Mouse (Mus musculus): ENCODE results near the gene Wdr95. TPM values are rescaled to one million over a fixed set of nuclear protein-coding genes. Genes with fewer than 3 reads are reported as not detected.

Gene Wdr95
- polyA plus RNA-seq, 1 experiment from 2014 or later, result not detected

DNA sequence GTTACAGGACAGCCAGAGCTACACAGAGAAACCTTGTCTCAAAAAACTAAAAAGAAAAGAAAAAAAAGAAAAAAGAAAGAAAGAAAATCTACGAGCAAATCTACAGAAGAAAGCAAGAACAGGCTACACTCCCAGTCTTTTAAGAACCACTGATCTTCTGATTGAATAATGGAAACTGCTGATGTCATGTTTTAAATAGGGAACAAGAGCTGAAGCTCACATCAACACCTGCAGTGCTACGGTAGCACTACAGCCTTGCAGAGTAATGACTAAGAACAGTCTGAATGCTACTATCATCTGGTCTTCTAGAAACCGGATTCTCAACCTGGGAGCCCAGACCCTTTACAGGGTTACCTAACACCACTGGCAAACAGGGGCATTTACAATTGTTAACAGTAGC is 97.1 kb downstream of the Wdr95 start:
- Histone ChIP-seq H3K27me3 (ENCODE audit: control insufficient read depth, insufficient read depth, low read length) (no peaks in the 10 kb centered on the region), H3K36me3 (ENCODE audit: control insufficient read depth, insufficient read depth, low read length) (peaks cover 37% of the 10 kb centered on the region), H3K27ac (replicated peaks; ENCODE audit: low read depth, low read length) (no peak overlapping the region), H3K4me3 (ENCODE audit: low read depth, low read length) (no peak overlapping the region), H3K4me1 (ENCODE audit: control insufficient read depth, insufficient read depth, low read length) (no peaks in the 10 kb centered on the region), H3K9ac (ENCODE audit: low read length) (no peak overlapping the region), H3K4me2 (ENCODE audit: low read depth, severe bottlenecking) (no peak overlapping the region), H3K9me3 (ENCODE audit: control insufficient read depth, low read length) (no peaks in the 10 kb centered on the region)
- 87% methylated on average over 3 of the region's 3 CpGs for WGBS
- ATAC-seq (ENCODE audit: insufficient number of reproducible peaks, low FRiP score, low TSS enrichment, low read depth) (no peak), DNase-seq (ENCODE audit: low spot score) (no peak)

DNA sequence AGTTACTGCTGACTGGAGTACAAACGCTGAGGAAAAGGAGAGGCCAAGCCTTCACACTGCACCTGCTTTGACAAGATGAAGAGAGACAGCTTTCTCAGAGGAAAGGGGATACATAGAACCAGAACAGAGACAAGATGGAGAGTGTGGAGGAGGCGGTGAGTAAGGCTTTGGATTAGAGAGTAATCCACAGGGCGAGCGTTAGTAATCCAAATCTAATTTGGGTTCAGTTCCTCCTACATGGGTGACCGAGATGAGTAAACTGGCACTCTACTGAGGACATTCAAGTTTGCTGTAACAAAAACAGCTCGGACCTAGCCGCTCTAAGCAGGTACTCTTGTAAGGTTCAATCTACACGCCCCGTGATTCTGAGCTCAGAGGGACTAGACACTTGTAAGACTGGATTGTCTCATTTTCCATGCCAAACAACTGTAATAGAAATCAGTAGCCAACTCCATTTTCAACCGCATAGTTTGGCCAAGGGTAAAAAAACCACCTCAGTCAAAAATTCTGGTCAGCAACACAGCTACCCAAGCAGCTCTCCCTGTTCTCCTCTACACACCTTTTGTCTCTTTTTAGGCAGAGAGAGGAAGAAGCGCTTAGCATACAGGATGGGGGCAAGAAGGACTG is 106.0 kb downstream of the Wdr95 start:
- Histone ChIP-seq H3K36me3 (ENCODE audit: control insufficient read depth, insufficient read depth, low read length) (peaks cover 18% of the 10 kb centered on the region), H3K4me1 (ENCODE audit: control insufficient read depth, insufficient read depth, low read length) (peaks cover 9% of the 10 kb centered on the region), H3K4me3 (ENCODE audit: low read depth, low read length) (peak overlapping the region; percentile 56), H3K27ac (replicated peaks; ENCODE audit: low read depth, low read length) (no peak overlapping the region), H3K4me2 (ENCODE audit: low read depth, severe bottlenecking) (peak overlapping the region; percentile 65), H3K9ac (ENCODE audit: low read length) (peak overlapping the region; percentile 53; the same call in 1 of the 2 replicates), H3K27me3 (ENCODE audit: control insufficient read depth, insufficient read depth, low read length) (no peaks in the 10 kb centered on the region), H3K9me3 (ENCODE audit: control insufficient read depth, low read length) (no peaks in the 10 kb centered on the region)
- 80% methylated on average over 11 of the region's 11 CpGs for WGBS
- DNase-seq (ENCODE audit: low spot score) (no peak), ATAC-seq (ENCODE audit: insufficient number of reproducible peaks, low FRiP score, low TSS enrichment, low read depth) (no peak)

DNA sequence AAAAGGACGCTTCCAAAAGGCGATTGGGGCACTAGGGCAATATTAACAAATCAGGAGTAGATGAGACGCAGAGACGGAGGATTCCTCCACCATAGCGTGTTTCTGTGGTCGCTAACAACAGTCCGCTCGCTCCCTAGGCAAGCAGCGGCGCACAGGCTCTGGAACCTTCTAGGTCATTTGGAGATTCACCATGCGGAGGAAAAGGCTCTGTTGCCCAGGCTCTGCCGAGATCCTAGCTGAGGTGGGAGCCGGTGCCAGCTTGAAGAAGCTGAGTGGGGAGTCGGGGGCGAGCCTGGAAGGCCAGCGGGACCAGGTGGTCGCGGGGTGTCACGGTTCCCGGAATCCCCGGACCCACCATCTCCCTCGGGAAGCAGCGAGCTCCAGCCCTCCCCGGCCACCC is 107.1 kb downstream of the Wdr95 start:
- no peaks in the 10 kb centered on the region for H3K9me3 ChIP-seq (ENCODE audit: control insufficient read depth, low read length)
- ATAC-seq (ENCODE audit: insufficient number of reproducible peaks, low FRiP score, low TSS enrichment, low read depth) (no peak), DNase-seq (ENCODE audit: low spot score) (no peak)
- H3K27me3 ChIP-seq (ENCODE audit: control insufficient read depth, insufficient read depth, low read length), result no peaks in the 10 kb centered on the region
- peak overlapping the region; percentile 67 for H3K9ac ChIP-seq (ENCODE audit: low read length)
- H3K27ac ChIP-seq (replicated peaks; ENCODE audit: low read depth, low read length), result peak overlapping the region; percentile 61
- peak overlapping the region; percentile 65 for H3K4me2 ChIP-seq (ENCODE audit: low read depth, severe bottlenecking)
- H3K4me1 ChIP-seq (ENCODE audit: control insufficient read depth, insufficient read depth, low read length), result peaks cover 9% of the 10 kb centered on the region
- peaks cover 13% of the 10 kb centered on the region for H3K36me3 ChIP-seq (ENCODE audit: control insufficient read depth, insufficient read depth, low read length)
- under 1% methylated on average over 24 of the region's 24 CpGs for WGBS
- H3K4me3 ChIP-seq (ENCODE audit: low read depth, low read length), result peak overlapping the region; percentile 56

DNA sequence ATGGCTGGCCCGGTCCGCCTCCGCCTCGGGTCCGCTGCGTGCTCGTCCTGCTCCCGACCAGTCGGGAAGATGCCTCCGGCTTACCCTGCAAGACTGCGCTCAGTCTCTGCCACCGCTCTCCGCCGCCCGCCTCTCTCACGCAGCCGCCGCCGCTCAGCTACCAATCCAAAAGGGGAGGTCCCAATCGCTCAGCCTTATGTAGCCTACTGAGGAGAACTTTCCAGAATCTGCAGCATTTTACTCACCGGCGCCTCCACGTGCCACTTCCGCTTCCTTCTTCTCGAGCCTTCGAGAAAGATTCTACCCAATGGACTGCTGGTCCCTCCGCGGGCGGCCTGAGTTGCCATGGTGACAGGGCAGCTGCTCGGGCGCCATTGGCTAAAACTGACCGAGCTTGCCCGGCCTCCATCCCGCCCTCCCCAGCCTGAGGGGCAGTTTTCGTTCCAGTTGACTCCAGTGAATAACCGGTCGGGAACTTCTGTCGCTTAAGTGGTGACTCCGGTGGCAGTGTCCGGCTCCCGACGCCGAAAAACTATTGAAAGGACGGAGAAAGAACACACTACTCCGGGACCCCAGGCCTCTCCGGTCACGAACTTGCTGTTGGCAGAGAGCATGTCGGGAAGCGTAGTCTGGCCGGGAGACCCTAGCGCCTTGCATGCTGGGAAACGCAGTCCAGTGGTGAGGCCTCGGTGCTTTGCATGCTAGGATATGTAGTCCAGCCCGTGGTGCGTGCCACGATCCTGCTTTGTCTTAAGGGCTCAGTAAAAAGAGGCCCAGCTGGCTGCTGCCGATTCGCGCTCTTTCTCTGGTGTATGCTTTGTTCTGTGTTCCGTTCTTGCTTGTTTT is 107.8 kb downstream of the Wdr95 start, which contains the start of gene Hsph1:
TSS of gene Hsph1 (minus strand) at position 302 of the 846 bp plus-strand sequence.
- peak within 1 kb of the TSS; percentile 56 for H3K4me3 ChIP-seq (ENCODE audit: low read depth, low read length)
- H3K9me3 ChIP-seq (ENCODE audit: control insufficient read depth, low read length), result no peaks in the 10 kb centered on the region
- peaks cover 9% of the 10 kb centered on the region for H3K4me1 ChIP-seq (ENCODE audit: control insufficient read depth, insufficient read depth, low read length)
- H3K27me3 ChIP-seq (ENCODE audit: control insufficient read depth, insufficient read depth, low read length), result no peaks in the 10 kb centered on the region
- DNase-seq (ENCODE audit: low spot score) (peak; percentile 99), ATAC-seq (ENCODE audit: insufficient number of reproducible peaks, low FRiP score, low TSS enrichment, low read depth) (peak; percentile 99)
- peaks cover 7% of the 10 kb centered on the region; the same call in 1 of the 2 replicates for H3K36me3 ChIP-seq (ENCODE audit: control insufficient read depth, insufficient read depth, low read length)
- WGBS, result under 1% methylated on average over 60 of the region's 60 CpGs
- H3K4me2 ChIP-seq (ENCODE audit: low read depth, severe bottlenecking), result peak within 1 kb of the TSS; percentile 65
- peak within 1 kb of the TSS; percentile 67 for H3K9ac ChIP-seq (ENCODE audit: low read length)
- peak within 1 kb of the TSS; percentile 61 for H3K27ac ChIP-seq (replicated peaks; ENCODE audit: low read depth, low read length)

DNA sequence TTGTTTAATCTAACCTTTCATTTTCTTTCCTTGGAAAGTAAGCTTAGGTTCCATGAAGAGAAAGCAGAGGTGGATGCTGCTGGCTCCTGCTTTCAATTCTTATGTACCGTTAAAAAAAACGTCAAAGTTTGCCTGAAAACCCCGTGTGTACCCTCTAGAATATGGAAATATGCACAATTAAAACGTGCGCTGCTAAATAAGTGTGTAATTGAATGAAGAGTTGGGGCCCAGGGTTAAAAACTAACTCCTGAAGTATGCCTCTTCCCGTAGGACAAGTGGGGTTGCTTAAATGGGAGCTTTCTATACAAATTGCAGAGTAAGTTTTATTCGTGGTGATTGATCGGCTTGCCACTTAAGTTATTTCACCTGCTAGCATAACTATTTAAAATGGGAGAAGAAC is 108.8 kb downstream of the Wdr95 start:
- 0 out of 2 replicates have a peak, but pooled peaks cover 5% of the 10 kb centered on the region for H3K36me3 ChIP-seq (ENCODE audit: control insufficient read depth, insufficient read depth, low read length)
- H3K9me3 ChIP-seq (ENCODE audit: control insufficient read depth, low read length), result no peaks in the 10 kb centered on the region
- no peaks in the 10 kb centered on the region for H3K27me3 ChIP-seq (ENCODE audit: control insufficient read depth, insufficient read depth, low read length)
- no peak for ATAC-seq (ENCODE audit: insufficient number of reproducible peaks, low FRiP score, low TSS enrichment, low read depth)
- no peak overlapping the region for H3K4me3 ChIP-seq (ENCODE audit: low read depth, low read length)
- no peak overlapping the region for H3K27ac ChIP-seq (replicated peaks; ENCODE audit: low read depth, low read length)
- no peak overlapping the region; the same call in 1 of the 2 replicates for H3K9ac ChIP-seq (ENCODE audit: low read length)
- DNase-seq (ENCODE audit: low spot score), result peak; percentile 27
- H3K4me1 ChIP-seq (ENCODE audit: control insufficient read depth, insufficient read depth, low read length), result peaks cover 9% of the 10 kb centered on the region
- peak overlapping the region; percentile 24; the same call in 1 of the 2 replicates for H3K4me2 ChIP-seq (ENCODE audit: low read depth, severe bottlenecking)
- WGBS, result 65% methylated on average over 8 of the region's 8 CpGs

DNA sequence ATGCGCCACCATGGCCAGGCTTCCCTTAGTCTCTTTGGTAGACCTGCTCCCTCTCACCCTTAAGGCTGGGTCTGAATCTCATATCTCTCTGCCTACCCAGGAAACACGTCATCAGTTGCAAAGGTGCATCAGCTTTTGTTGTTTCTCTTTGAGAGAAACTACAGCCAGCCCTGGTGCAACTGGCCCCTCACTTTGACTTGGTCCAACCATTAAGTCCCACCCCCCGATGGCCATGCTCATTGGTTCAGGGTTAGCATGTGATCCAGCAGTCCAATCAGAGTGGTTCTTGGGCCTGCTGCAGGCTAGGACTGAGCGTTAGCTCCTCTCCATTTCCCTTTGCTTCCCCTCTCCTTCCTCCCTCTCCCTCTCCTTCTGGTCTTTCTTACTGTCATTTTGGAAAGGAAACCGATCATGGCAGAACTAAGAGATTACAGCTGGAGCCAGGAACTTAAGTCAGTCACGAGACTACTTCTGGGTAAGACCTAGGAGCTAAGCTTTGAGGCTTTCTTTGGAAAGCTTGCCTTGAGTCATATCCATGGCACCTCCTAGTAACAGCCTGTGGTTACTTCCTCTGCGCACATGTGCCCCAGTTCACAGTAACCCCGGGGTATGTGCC is 112.9 kb downstream of the Wdr95 start:
- H3K36me3 ChIP-seq (ENCODE audit: control insufficient read depth, insufficient read depth, low read length), result no peaks in the 10 kb centered on the region
- H3K27ac ChIP-seq (replicated peaks; ENCODE audit: low read depth, low read length), result no peak overlapping the region
- H3K4me2 ChIP-seq (ENCODE audit: low read depth, severe bottlenecking), result no peak overlapping the region
- no peaks in the 10 kb centered on the region for H3K9me3 ChIP-seq (ENCODE audit: control insufficient read depth, low read length)
- no peak overlapping the region for H3K9ac ChIP-seq (ENCODE audit: low read length)
- no peaks in the 10 kb centered on the region for H3K27me3 ChIP-seq (ENCODE audit: control insufficient read depth, insufficient read depth, low read length)
- no peaks in the 10 kb centered on the region for H3K4me1 ChIP-seq (ENCODE audit: control insufficient read depth, insufficient read depth, low read length)
- WGBS, result 87% methylated on average over 8 of the region's 8 CpGs
- H3K4me3 ChIP-seq (ENCODE audit: low read depth, low read length), result no peak overlapping the region
- ATAC-seq (ENCODE audit: insufficient number of reproducible peaks, low FRiP score, low TSS enrichment, low read depth) (no peak), DNase-seq (ENCODE audit: low spot score) (no peak)

DNA sequence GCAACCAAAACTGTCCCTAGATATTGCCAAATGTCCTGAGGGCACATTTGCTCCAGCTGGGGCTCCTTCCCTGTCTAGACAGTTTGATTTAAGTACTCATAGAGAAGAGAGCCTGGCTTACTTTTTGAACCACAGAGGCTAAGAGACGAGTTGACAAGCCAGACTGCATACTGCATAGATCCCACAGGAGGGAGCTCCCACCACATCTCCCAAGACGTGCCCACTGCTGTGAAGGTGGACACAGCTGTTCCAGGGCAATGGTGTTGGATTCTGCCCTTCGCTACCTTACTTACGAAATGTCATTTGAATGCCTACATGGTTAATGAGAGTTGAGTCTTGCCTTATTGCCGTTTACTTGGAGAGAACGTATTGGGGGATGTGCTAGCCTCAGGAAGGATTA is 113.9 kb downstream of the Wdr95 start:
- peak; percentile 45 for DNase-seq (ENCODE audit: low spot score)
- 56% methylated on average over 6 of the region's 6 CpGs for WGBS

DNA sequence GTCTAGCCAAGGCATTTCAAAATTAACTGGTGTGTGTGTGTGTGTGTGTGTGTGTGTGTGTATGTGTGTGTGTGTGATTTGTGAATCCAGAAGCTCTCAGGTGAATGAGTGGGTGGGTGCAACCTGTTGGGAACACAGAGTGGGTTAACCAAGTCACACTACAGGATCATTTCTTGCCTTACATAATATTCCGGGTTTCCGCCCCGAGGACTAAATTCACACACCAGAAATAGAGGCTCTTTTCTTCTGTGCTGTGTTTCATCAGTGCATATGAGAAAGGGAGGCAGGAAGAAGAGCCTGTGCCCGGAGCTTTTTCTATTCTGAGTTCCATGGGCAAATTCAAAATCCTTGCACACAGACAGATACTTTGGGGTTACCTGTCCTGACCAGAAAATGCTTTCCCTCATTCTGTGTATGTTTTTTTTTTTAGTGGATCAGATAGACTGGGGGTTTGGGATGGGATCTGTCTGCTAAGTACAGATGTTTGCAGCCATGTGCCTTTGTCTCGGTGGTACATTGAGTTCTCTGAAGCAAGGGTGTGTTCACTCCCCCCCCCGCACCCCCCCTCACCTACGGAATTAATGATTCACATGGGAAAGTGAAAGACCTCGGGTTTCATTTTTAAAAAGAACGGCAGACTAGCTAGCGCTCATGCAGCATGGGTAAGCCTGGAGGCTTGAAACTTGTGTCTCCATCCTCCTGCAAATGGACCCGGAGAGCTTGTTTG is 114.5 kb downstream of the Wdr95 start:
- Histone ChIP-seq H3K27ac (replicated peaks; ENCODE audit: low read depth, low read length) (no peak overlapping the region), H3K9me3 (ENCODE audit: control insufficient read depth, low read length) (no peaks in the 10 kb centered on the region), H3K36me3 (ENCODE audit: control insufficient read depth, insufficient read depth, low read length) (no peaks in the 10 kb centered on the region), H3K4me1 (ENCODE audit: control insufficient read depth, insufficient read depth, low read length) (no peaks in the 10 kb centered on the region), H3K4me3 (ENCODE audit: low read depth, low read length) (no peak overlapping the region), H3K27me3 (ENCODE audit: control insufficient read depth, insufficient read depth, low read length) (no peaks in the 10 kb centered on the region), H3K4me2 (ENCODE audit: low read depth, severe bottlenecking) (no peak overlapping the region), H3K9ac (ENCODE audit: low read length) (no peak overlapping the region)
- ATAC-seq (ENCODE audit: insufficient number of reproducible peaks, low FRiP score, low TSS enrichment, low read depth), result no peak
- no peak for DNase-seq (ENCODE audit: low spot score)
- WGBS, result 85% methylated on average over 11 of the region's 11 CpGs

More for the DNA sequence above, 113.9 kb downstream of the Wdr95 start:
- Histone ChIP-seq H3K4me2 (ENCODE audit: low read depth, severe bottlenecking) (no peak overlapping the region), H3K9ac (ENCODE audit: low read length) (no peak overlapping the region), H3K27me3 (ENCODE audit: control insufficient read depth, insufficient read depth, low read length) (no peaks in the 10 kb centered on the region), H3K27ac (replicated peaks; ENCODE audit: low read depth, low read length) (no peak overlapping the region), H3K4me3 (ENCODE audit: low read depth, low read length) (no peak overlapping the region), H3K4me1 (ENCODE audit: control insufficient read depth, insufficient read depth, low read length) (no peaks in the 10 kb centered on the region), H3K9me3 (ENCODE audit: control insufficient read depth, low read length) (no peaks in the 10 kb centered on the region), H3K36me3 (ENCODE audit: control insufficient read depth, insufficient read depth, low read length) (no peaks in the 10 kb centered on the region)
- no peak for ATAC-seq (ENCODE audit: insufficient number of reproducible peaks, low FRiP score, low TSS enrichment, low read depth)

Data from limb, embryonic 11.5 days (tissue).